ENCODE assay signal across 12 mouse cellular contexts in the genomic region with DNA sequence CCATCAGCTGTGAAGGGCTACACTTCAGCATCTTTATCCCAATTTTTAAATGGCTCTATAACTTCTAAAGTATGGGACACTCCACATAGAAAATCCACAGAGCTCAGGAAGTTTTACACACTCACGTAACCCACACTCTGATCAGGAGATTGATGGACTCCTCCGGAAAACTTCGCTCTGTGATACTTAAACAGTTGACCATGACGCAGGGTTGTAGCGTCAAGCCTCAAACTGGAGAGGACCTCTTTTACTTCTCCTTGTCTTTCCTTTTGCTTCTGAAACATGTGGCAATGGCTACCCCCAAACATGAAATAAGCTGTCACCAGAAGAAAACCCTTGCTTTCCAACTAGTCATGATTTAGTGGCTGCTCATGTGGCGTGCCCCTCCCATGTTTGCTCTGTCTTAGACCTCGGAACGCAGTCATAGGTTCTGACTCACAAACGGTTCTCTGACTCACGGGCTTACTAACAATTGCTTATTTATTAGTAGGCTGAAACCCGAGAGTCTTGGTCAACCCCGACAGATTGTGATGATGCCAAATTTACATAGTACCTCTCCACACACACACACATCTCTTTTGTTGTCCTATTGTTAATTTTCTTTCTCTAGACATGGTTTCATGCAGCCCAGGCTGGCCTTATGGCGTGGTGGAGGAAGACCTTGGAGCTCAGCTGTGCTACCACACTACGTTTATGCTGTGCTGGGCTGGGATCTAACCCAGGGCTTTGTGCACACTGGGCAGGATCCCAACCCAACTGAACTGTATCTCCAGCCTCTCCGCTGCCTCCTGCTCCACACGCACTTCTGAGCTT. TPM values are rescaled to one million over a fixed set of nuclear protein-coding genes. Genes with fewer than 3 reads are reported as not detected.
DNase-seq lines count a peak whose midpoint lies in the region; ATAC-seq lines count a peak whose summit lies in the region.
"Had no signal": no experiment of that assay in that cellular context is flagged by ENCODE, and none has a peak within 500 bp of the region (broad histone marks: within the 10 kb centered on the region; RNA-seq: fewer than 3 reads in every experiment).

No protein-coding gene starts in this region.

- H3K4me1 ChIP-seq in kidney, embryonic 15.5 days = peaks cover 21% of the 10 kb centered on the region

- H3K36me3 ChIP-seq in kidney, embryonic 15.5 days = peaks cover 40% of the 10 kb centered on the region

- WGBS in kidney, embryonic 15.5 days = 67% methylated on average over 16 of the region's 16 CpGs

- DNase-seq in kidney, adult 9 months = no peak
- DNase-seq in cerebellum, adult 9-10 months = peak; percentile 76
- DNase-seq in urinary bladder, postnatal 25 days (ENCODE audit: low spot score) = no peak
- no peak for DNase-seq in ovary, postnatal 10 days (ENCODE audit: low spot score)
- DNase-seq in lung, postnatal 25 days (ENCODE audit: low spot score) = no peak
- DNase-seq: kidney, postnatal 14 days; liver; thymus, postnatal 14 days had no signal

- H3K4me3 ChIP-seq in kidney, embryonic 15.5 days (replicated peaks) = no peak overlapping the region

- H3K27ac ChIP-seq in kidney, embryonic 15.5 days = 0 out of 2 replicates have a peak overlapping the region, but pooled peaks have one; percentile 18

- no peak for ATAC-seq in kidney, embryonic 15.5 days (replicated peaks; ENCODE audit: low FRiP score)
- ATAC-seq in activated CD4-positive, CD25-positive, alpha-beta regulatory T cell, adult 4 months = peak; percentile 28
- ATAC-seq in neutrophil, adult 5-6 weeks (ENCODE audit: extremely low read depth, insufficient number of reproducible peaks, low FRiP score, poor library complexity, severe bottlenecking) = peak; percentile 34

- no peaks in the 10 kb centered on the region for H3K9me3 ChIP-seq in kidney, embryonic 15.5 days (replicated peaks)
- H3K9me3 ChIP-seq: G1E had no signal

- no peak overlapping the region for H3K4me2 ChIP-seq in kidney, embryonic 15.5 days

- H3K9ac ChIP-seq in kidney, embryonic 15.5 days = no peak overlapping the region

- H3K27me3 ChIP-seq in kidney, embryonic 15.5 days = no peaks in the 10 kb centered on the region

RNA-seq across cellular contexts. Expression of gene Btg1, which starts 11.5 kb away (rescaled TPM):
- polyA plus RNA-seq in kidney, embryonic 15.5 days (2015; fragmentation: Nextera tagmentation; extraction: Ambion mirVana) = 44.9 TPM in 2 replicates
- polyA plus RNA-seq in activated CD4-positive, CD25-positive, alpha-beta regulatory T cell, adult 4 months (2017; shearing (Covaris generic)) = 100 to 1,000 TPM; 187 to 198 TPM
- 996 and 1,066 TPM in 2 replicates for total RNA-seq in neutrophil, adult 5-6 weeks (2017)
